Mouse (Mus musculus): ENCODE measurements around the gene Pik3r2. TPM values are rescaled to one million over a fixed set of nuclear protein-coding genes. Genes with fewer than 3 reads are reported as not detected.

The Pik3r2 gene
- total RNA-seq, 2 experiments from 2014 or later = 33.9 to 51.4 TPM

DNA sequence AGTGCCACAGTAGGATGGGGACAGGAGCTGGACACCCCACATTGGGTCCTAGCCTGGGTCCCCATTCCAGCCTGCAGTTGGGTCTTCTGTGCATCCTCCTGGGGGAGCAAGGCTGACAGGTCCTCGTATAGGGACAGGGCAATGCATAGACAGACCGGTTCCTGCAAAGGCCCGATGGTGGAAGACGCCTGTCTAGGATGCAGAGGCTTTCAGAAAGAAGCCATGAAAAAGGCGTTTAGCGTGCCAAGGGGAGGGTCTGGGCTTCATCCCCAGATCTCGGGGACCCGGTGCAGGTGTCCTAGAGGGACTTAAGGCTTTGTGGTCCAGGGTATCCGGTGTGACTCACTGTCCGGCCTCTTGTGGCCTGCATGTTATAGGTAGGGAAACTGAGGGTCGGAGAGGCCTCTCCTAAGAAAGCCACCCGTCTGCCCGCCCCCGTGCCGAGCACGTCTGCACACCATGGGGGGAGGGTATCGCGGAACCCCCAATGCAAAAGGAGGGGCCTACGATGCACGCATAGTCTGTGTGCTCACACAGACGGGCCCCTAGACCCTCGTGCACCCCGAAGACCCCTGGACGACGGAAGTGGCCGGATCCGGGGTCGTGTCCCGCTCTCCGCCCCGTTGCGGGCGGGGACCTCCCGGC, 540 bp downstream of the Pik3r2 start:
- ATAC-seq (replicated peaks; ENCODE audit: low FRiP score, low TSS enrichment, poor library complexity, severe bottlenecking) = no peak

DNA sequence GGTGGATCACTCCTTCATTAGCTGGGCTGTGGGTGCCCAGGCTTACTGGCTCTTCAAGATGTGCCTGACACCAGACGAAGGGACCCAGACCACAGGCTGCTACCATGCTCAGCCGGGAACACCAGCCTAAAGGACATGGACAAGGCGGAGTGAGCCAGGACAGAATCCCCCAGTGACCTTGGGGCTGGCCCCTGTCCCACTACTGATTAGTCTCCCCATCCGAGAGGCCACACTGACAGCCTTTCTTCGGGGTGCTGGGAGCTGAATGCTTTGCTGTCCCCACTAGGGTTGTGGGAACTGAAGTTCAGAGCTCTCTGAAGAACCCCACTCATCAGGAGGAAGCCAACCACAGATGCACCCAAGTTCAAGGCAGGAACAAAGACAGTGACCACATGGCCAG, 1.3 kb downstream of the Pik3r2 start:
- no peak for ATAC-seq (replicated peaks; ENCODE audit: low FRiP score, low TSS enrichment, poor library complexity, severe bottlenecking)

DNA sequence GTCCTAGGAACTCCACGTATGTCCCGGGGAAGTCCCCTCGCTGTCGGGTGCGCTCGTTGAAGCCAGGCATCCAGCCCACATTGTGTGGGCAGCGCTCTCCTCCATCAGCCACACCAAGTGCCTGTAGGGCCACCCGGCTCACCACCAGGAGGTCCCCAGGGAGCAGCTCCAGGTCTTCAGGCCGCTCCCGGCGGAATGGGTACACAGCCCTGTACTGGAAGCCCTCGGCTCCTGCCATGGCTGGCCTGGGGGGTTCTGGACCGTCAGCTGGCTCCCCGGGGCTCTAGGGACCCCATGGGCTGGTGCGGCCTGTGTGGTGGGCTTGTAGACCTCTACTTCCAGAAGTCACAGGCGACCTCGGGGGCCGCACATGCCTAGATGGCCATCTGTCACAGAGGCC, 1.8 kb downstream of the Pik3r2 start:
- no peak for ATAC-seq (replicated peaks; ENCODE audit: low FRiP score, low TSS enrichment, poor library complexity, severe bottlenecking)

DNA sequence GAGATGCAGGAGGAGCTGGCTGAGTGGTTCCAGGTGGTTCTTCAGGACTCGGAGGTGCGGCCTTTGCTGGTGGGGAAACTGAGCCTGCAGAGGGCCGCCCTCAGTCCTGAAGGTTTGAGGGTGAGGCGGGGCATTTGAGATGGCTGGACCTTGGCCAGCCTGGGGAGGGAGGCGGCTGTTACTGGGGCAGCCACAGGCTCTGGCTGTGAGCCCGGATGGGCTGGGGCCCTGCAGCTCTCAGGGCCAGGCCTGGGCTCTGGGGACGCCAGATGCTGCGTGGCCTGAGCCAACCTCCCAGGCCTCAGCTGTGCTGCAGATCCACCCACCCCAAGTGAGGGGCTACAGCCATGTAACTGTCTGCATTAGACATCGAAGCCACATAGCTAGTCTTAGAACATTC, 2.7 kb downstream of the Pik3r2 start:
- ATAC-seq (replicated peaks; ENCODE audit: low FRiP score, low TSS enrichment, poor library complexity, severe bottlenecking) = peak; percentile 16; the same call in 1 of the 2 replicates

DNA sequence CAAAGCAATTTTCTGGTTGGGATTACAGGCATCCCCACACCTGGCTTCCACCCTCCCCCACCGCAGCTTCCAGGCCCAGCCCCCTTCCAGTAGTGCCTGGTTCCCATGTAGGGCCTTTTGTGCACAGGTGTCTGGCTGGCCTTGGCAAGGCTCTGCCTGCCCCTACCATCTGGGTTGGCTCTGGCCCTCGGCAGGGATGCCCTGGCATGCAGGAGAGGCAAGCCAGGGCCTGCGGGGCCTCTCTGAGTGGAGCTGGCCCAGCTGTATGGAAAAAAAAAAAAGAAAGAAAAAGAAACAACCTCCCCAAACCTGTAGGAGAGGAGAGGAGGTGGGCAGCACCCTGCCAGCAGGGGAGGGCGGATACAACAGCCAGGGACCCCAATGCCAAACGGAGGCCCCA, 3.1 kb downstream of the Pik3r2 start:
- no peak for ATAC-seq (replicated peaks; ENCODE audit: low FRiP score, low TSS enrichment, poor library complexity, severe bottlenecking)

DNA sequence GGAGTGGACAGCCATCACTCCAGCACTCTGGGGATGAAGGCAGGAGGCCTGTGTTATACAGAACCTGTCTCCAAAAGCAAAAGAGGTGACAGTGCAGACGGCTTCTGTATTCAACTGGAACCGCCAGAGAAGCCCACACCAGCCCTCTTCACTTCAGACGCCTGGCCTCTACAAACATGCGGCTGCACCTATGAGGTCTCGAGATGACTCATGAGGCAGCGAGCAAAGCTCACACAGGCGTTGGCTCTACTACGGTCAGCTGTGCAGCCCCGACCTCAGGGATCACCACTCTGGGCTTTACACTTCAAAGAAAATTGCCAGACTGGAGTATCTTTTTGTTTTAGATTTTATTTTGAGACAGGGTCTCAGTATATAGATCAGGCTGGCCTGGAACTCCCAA, 3.6 kb downstream of the Pik3r2 start:
- no peak for ATAC-seq (replicated peaks; ENCODE audit: low FRiP score, low TSS enrichment, poor library complexity, severe bottlenecking)

DNA sequence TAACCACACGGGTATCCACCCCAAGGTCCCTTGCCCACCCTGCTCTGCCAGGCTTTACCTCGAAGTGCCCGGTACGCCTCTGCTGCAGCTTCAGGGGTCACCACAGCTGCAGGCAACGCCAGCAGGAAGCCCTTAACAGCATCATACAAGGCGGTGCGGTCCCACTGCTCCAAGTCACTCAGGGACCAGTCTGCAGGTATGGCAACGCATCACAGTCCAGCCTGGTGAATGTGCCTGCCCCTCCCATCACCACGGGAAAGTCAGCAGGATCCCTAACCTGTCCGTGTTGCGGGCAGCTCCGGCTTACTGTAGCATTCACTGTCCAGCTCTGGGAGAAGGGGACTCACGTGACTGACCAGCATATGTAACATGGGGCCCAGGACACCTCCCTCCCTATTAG, 4.4 kb downstream of the Pik3r2 start:
- no peak for ATAC-seq (replicated peaks; ENCODE audit: low FRiP score, low TSS enrichment, poor library complexity, severe bottlenecking)

DNA sequence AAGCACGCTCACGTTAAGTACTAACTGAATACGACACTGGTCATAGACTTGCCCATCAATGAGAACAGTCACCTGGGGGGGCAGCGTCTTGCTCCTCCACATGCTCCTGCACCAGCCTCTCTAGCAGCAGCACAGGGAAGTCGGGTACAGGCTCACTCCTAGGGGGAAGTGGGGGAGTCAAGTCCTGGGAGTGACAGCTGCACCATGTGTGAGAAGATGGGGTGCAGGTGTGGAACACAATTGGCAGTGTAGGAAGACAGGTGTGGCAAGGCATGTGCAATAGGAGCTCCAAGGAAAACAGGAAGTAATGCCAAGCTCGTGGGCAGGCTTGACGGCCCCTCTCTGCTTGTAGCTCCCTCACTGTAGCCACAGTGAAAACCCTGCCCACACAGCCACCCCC, 5.3 kb downstream of the Pik3r2 start:
- no peak for ATAC-seq (replicated peaks; ENCODE audit: low FRiP score, low TSS enrichment, poor library complexity, severe bottlenecking)

DNA sequence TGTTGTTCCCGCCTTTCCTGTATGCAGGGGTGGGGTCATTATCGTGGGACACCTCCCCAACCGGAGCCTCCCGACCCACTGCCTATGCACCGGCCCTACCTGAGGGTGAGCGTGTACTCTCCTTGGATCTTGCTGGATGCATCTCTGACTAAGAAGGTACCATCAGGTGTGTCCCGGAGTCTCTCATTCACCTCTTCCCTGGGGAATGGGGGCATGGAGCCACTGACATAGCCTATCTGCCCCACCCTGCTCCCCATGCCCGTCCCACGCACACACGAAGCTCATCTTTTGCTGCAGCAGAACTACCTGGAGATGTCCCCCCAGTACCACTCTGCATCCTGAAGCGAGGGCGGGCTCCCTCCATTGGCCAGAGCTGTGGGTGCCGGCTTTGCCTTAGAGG, 5.8 kb downstream of the Pik3r2 start:
- ATAC-seq (replicated peaks; ENCODE audit: low FRiP score, low TSS enrichment, poor library complexity, severe bottlenecking) = no peak

DNA sequence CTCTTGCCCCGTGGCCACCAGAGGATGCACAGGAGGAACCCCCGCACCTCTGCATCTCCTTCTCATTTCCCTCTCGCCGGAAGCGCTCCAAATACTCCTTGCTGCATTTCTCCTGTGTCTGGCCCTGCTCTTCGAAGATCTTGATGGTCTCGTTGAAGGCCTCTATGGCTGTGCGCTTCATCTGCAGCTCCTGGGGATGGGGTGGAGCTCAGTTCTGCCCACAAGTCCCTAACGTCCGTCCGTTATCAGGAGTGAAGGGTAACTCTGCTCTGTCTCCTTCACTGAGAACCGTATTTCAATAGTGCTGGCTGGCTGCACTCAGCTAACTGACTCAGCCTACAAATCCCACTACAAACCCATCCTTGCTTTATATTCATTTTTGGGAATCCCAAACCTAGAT, 6.7 kb downstream of the Pik3r2 start:
- peak; percentile 14 for ATAC-seq (replicated peaks; ENCODE audit: low FRiP score, low TSS enrichment, poor library complexity, severe bottlenecking)

DNA sequence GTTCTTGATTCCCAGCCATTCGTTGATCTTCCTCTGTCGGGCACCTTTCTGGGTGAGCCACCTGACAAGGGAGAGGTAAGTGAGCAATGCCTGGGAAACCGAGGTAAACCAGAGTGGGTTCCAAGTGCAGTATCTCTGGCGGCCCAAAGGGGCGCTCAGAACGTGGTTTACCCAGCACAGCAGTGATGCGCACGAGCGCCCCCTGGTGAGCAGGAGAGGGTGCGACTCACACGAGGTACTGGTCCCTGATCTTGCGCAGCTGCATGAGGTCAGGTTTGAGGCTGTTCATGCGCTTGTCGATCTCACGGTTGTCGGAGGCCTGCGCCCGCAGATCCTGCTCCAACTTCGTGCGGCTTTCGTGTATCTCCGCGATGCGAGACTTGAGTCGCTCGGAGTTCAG, 7.2 kb downstream of the Pik3r2 start:
- ATAC-seq (replicated peaks; ENCODE audit: low FRiP score, low TSS enrichment, poor library complexity, severe bottlenecking) = peak; percentile 71

DNA sequence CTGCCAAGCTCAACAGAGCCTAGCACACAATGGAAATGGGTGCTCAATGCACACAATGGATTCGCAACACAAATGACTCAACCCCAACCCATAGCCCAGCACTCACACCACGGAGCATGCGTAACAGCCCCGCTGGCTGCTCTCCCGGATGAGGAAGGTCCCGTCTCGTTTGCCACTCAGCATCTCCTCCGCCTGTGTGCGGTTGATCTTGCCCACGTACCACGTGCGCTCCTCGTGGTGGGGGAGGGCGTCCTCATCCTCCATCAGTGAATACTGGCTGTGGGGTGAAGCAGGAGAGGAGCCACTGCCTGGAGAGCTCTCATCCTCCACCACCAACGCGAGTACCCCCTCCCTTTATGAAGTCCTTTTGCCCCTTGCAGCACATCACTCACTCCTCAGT, 7.6 kb downstream of the Pik3r2 start:
- ATAC-seq (replicated peaks; ENCODE audit: low FRiP score, low TSS enrichment, poor library complexity, severe bottlenecking) = no peak

DNA sequence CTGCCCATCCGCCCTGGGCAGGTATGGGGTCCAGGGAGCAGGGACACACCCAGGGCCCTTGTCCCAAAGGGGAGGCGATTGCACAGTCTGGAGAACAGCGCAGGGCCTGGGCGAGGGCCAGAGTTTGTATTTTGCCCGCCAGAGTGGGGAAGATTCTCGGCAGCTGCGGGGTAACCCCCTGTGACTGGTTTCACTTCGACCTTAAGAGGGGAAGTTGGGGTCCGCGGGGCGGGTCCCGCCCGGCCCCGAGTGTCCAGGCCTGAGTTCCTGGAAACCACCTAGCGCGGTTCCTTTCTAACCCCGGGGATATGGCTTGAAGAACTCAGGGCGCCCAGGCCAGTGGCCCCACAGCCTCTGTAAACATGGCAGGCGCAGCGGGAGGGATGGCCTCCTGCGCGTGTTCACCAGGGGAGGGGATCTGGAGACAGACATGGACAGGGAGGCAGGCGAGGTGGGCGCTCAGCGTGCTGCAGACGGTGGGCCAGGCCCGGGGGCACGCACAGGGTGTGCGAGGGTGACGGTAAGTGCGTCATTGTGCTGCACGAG, 8.2 kb downstream of the Pik3r2 start:
- no peak for ATAC-seq (replicated peaks; ENCODE audit: low FRiP score, low TSS enrichment, poor library complexity, severe bottlenecking)

DNA sequence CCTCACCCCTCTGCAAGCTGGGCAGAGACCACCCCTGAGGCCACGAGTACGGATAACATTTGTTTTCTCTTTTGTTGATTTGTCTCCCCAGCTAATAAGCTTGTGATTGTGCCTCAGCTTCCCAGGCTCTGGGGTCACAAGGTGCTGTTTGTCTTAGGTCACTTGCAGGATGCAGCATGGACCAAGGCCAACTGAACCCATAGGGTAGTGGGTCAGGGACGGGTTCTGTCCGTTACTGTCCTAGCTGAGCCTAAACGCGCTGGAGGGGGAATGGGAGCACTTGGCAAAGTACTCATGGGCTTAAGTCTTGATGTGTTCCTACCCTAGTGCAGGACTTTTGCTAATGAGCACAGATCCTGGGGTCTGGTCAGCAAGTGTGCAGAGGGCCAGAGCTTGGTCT, 9.0 kb downstream of the Pik3r2 start:
- ATAC-seq (replicated peaks; ENCODE audit: low FRiP score, low TSS enrichment, poor library complexity, severe bottlenecking) = no peak

DNA sequence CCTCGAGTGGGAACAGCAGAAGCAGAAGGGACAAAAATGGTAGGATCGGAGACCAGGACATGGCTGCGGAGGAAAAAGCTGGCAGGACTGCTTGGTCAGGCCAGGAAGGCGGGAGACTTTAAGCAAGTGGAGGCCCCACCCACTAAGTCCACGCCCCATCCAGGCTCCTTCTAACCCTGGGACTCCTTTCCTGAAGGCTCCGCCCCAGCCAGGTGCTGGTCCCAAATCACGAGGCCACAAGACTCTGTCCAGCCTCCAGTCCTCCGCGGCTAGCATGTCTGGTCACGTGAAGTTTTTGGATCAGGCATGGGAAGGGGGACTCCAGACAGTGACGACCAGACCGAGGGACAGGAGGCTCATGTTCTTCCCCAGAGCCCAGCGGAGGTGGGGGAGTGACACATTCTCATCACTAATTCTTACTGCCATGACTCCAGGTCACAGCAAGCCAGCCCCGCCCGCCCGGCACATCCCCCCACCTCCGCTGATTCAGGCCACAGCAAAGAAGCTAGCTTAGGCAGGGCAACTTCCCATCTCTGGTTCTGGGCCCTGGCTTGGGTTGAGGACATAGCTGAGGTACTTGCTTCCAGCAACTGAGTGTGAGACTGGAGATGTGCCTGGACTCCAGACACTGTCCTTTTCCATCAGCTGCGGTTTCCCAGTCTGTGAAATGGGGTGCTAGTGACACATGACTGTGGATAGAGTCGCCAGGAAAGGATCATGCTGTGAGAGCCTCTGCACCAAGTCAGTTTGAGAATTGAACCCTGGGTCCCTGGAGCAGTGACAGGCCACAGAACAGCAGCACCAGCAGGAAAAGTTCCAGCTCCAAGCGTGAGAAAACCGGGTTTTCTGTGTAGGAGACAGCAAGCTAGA, 9.7 kb downstream of the Pik3r2 start:
- no peak for ATAC-seq (replicated peaks; ENCODE audit: low FRiP score, low TSS enrichment, poor library complexity, severe bottlenecking)

DNA sequence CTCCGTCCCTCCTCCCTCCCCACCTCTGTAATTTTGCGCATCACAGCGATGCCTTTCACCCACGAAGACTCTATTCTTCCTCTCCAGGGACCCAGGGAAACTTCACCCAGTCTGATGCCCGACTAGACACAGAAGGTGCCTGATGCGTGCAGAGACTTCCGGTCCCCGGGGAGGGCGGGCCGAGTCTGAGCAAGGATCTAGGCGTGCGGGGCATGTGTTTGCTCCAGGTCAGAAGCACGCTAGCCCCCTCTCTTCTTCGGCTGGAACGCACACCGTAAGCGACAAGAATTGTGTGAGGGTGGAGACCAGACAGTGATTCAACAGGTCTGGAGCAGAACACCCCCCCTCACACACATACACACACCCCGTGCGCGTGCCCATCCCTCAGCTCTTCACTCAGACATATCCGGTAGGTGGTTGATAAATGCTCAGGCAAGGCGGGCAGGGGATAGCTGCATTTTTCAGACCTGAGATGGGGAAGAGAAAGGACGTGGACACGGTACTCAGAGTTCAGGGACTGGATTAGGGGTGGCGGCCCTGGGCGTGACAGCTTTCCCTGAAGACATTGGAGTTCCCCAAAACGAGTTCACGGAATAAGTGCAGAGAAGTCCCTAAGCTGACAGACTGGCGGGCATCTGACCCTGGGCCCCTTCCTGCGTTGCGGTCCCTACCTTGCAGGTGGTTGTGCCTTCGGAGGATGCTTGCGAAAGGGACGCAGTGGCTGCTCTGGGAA, 10.5 kb downstream of the Pik3r2 start:
- no peak for ATAC-seq (replicated peaks; ENCODE audit: low FRiP score, low TSS enrichment, poor library complexity, severe bottlenecking)

DNA sequence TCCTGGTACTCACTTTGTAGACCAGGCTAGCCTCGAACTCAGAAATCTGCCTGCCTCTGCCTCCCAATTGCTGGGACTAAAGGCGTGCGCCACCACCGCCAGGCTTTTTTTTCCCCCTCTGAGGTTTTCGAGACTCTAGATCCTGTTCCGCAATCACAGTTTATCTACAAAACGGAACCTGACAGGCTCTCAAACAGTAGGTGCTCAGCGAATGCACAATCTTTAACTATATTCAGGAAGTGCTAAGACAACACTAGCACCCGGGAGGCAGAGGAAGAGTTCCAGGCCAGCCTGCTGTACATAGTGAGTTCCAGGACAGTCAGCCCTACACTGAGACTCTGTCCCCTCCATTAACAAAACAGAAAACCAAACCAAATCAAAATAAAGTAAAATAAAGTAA, 11.2 kb downstream of the Pik3r2 start:
- ATAC-seq (replicated peaks; ENCODE audit: low FRiP score, low TSS enrichment, poor library complexity, severe bottlenecking) = no peak

DNA sequence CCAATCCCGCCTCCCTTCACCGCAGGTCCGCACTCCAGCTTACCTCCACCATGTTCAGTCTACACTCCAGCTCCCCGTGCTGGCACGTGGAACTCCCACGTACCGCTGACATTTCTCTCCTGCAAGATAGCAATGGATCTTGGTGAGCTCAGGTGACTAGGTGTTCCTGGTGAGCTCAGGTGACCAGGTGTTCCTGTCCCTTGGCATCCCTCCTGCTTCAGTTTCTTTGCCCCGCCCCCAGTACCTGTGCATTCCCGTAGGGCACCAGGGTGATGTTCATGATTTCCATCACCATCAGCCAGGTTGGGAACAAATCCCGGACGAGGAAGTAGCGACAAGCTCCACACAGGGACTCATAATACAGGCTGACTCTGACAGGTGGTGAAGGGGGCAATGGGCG, 11.8 kb downstream of the Pik3r2 start:
- ATAC-seq (replicated peaks; ENCODE audit: low FRiP score, low TSS enrichment, poor library complexity, severe bottlenecking) = no peak

DNA sequence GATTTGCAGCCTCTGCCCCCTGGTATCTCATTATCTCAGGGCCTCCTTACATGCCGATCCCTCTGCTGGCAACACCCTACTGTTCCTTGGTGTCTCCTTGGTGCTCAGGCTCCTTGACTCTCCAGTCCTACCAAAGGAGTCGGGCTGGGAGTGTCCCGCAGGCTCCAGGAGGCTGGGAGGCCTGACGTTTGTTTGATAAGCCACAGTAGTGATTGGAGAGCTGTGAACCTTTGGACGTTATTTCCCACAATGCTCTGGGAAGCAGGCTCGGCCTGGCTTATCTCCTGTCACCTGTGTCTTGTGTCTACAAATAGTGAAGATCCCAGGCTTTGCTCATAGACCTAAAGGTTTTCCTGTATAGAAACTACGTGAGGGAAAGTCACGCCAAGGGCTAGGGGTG, 12.5 kb downstream of the Pik3r2 start:
- ATAC-seq (replicated peaks; ENCODE audit: low FRiP score, low TSS enrichment, poor library complexity, severe bottlenecking) = peak; percentile 44

DNA sequence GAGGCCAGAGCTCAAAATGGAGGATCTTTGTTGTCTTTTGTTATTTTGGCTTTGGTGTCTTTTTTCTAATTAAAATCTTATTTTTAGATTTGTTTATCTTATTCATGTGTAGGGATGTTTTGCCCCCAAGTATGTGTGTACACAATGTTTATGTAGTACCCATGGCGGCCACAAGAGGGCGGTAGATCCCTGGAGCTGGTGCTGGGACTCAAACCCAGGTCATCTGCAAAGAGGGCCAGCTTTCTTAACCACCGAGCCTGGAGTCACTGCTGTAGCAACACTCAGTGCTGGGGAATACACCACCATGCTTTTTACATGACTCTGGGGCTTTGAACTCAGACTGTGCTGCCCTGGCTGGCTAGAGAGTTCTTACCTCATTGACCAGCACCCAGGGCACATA, 13.2 kb downstream of the Pik3r2 start:
- ATAC-seq (replicated peaks; ENCODE audit: low FRiP score, low TSS enrichment, poor library complexity, severe bottlenecking) = no peak
